Mouse (Mus musculus) lung, postnatal 0 days (tissue): ENCODE measurements around the gene Gpr141. TPM values are rescaled to one million over a fixed set of nuclear protein-coding genes. Genes with fewer than 3 reads are reported as not detected.

ENCODE experiments used
- ATAC-seq: fragments of 200-750 bp; cut with Nextera tagmentation; 2 replicates; pipeline ENCODE4 v1.8.0; 2017; ENCODE audit warnings: moderate library complexity
- DNase-seq: peaks from one replicate; pipeline ENCODE4 v3.0.0-alpha.2; 2016; ENCODE audit warnings: low spot score
- H3K27ac ChIP-seq: fragments of 300-500 bp; sonication (generic); 2 replicates; pipeline ENCODE4 v1.5.1; 2014; ENCODE audit warnings: antibody characterized with exemption, mild to moderate bottlenecking, low read length, mixed read lengths
- H3K27me3 ChIP-seq: fragments of 300-500 bp; sonication (generic); replicated peaks from 2 replicates; pipeline ENCODE4 v1.6.1; 2014; ENCODE audit warnings: low read length, mixed read lengths; ENCODE audit not compliant: insufficient read depth
- H3K36me3 ChIP-seq: fragments of 300-500 bp; sonication (generic); 2 replicates; pipeline ENCODE4 v1.6.1; 2014; ENCODE audit warnings: low read length, mixed read lengths; ENCODE audit not compliant: insufficient read depth
- H3K4me1 ChIP-seq: fragments of 300-500 bp; sonication (generic); 2 replicates; pipeline ENCODE4 v1.6.1; 2014; ENCODE audit warnings: antibody characterized with exemption, low read depth, low read length, mixed read lengths; ENCODE audit not compliant: insufficient read depth
- H3K4me2 ChIP-seq: fragments of 300-500 bp; sonication (generic); replicated peaks from 2 replicates; pipeline ENCODE4 v1.6.1; 2014; ENCODE audit warnings: low read depth, mild to moderate bottlenecking, low read length, moderate library complexity, mixed read lengths
- H3K4me3 ChIP-seq: fragments of 300-500 bp; sonication (generic); 2 replicates; pipeline ENCODE4 v1.5.1; 2014; ENCODE audit warnings: low read depth, low read length
- H3K9ac ChIP-seq: fragments of 300-500 bp; sonication (generic); replicated peaks from 2 replicates; pipeline ENCODE4 v1.6.1; 2014; ENCODE audit warnings: low read depth, mild to moderate bottlenecking
- H3K9me3 ChIP-seq: fragments of 300-500 bp; sonication (generic); 2 replicates; pipeline ENCODE4 v1.6.1; 2016; ENCODE audit warnings: low read length, mixed read lengths
- CTCF ChIP-seq: IDR thresholded peaks from 2 replicates; pipeline ENCODE4 v1.5.1; 2016; ENCODE audit warnings: antibody characterized with exemption, mild to moderate bottlenecking
- EP300 ChIP-seq: IDR thresholded peaks from 2 replicates; pipeline ENCODE4 v1.6.1; 2016; ENCODE audit warnings: antibody characterized with exemption, mild to moderate bottlenecking, control low read depth
- WGBS: fragments of 180-500 bp; shearing (Covaris S2); extraction: QIAGEN DNeasy Blood & Tissue Kit; methylation state at CpG from one replicate; pipeline ENCODE4 v1.1.7; 2014; 5-methylcytosine and 5-hydroxymethylcytosine counted together
- polyA plus RNA-seq: library from polyadenylated mRNA; unstranded; fragments of >200 nt; fragmentation: Nextera tagmentation; extraction: Ambion mirVana; gene quantifications from 2 replicates; pipeline ENCODE4 v1.2.1, GENCODE M21; 2015

The Gpr141 gene
- 1.4 and 2.6 TPM in 2 replicates for polyA plus RNA-seq

DNA sequence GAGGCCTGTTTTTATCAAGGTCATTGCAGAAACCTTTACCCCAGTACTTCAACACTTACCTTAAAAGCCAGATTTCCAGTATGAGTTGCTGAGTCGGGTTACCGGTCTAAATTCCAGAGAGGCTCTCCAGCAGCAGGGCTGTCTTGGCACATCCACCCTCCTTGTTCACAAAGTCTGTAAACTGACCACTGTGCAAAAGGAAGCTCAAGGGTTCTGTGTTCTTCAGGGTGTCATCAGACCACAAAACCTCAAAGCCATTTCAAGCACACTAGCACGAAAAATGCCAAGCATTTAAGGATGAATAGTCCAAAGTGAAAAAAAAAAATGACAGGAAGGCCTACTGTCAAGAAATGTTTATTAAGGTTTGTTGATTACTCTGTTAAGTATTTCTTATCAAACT is at the start of gene Gpr141:
Gene Gpr141 (minus strand): TSS at position 187 of the 400 bp plus-strand sequence.
- DNase-seq (no peak), ATAC-seq (no peak)
- no peaks in the 10 kb centered on the region for H3K9me3 ChIP-seq
- no peaks in the 10 kb centered on the region for H3K4me1 ChIP-seq
- H3K4me2 ChIP-seq, result no peak within 1 kb of the TSS
- H3K9ac ChIP-seq, result no peak within 1 kb of the TSS
- no peaks in the 10 kb centered on the region for H3K27me3 ChIP-seq
- H3K4me3 ChIP-seq, result no peak within 1 kb of the TSS
- H3K27ac ChIP-seq, result no peak within 1 kb of the TSS
- no peak for TF ChIP-seq EP300
- no peak for TF ChIP-seq CTCF
- no peaks in the 10 kb centered on the region for H3K36me3 ChIP-seq
- 29% methylated on average over 3 of the region's 3 CpGs for WGBS

DNA sequence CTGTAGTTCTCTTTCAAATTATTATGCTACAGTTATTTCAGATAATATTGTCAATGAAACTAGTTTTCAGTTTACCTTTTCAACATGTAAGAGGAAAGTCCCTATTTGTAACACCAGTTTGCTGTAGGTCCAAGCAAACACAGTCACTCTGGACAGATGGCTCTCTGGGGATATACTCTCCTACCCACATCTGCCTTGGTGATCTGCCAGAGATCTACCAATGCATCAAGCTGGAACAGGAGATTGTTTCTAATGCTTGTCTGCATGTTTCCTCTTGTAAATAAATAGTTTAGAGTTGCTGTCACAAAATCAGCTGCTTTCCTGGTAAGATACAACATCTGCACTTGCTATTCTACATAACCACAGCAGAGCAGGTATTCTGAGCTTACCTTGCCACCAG is 40.2 kb upstream of the Gpr141 start:
- no peak for TF ChIP-seq EP300
- TF ChIP-seq CTCF, result no peak
- no peak for DNase-seq
- no peaks in the 10 kb centered on the region for H3K36me3 ChIP-seq
- H3K27me3 ChIP-seq, result no peaks in the 10 kb centered on the region
- H3K9me3 ChIP-seq, result no peaks in the 10 kb centered on the region
- no peaks in the 10 kb centered on the region for H3K4me1 ChIP-seq
- H3K27ac ChIP-seq, result no peak overlapping the region
- no peak for ATAC-seq
- H3K9ac ChIP-seq, result no peak overlapping the region
- no peak overlapping the region for H3K4me3 ChIP-seq
- no peak overlapping the region for H3K4me2 ChIP-seq

DNA sequence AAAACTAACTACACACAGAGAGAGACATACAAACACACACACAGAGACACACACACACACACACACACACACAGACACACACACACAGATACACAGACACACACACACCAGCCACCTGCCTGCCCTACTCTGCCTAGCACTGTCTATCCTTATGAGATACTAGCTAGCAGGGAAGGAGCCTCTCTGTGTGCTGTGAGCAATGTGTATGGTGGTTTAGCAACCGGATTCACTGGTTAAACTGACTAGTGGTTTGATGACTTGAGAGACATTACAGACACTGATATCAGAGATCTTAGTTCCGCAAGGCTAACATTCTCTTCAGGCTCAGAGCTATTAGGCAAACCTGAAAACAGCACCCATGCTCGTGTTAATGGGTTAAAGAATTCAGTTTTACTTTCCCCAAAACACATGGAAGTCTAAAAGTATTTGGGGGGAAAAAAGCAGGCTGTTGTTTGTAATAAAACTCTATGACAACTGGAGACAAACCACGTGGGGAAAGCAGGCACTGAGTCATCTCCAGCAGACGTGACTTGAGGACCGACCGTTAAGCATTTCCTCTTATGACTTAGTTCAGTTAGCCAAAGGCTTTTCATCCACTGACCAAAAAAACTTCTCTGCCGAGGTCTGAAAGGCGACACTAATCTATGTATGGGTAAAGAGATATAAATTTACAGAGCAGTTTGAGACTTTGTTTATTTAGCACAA is 30.7 kb upstream of the Gpr141 start:
- 46% methylated on average over 9 of the region's 9 CpGs for WGBS
- H3K4me2 ChIP-seq, result no peak overlapping the region
- DNase-seq, result peak; percentile 55
- H3K27ac ChIP-seq, result no peak overlapping the region
- H3K27me3 ChIP-seq, result no peaks in the 10 kb centered on the region
- TF ChIP-seq EP300 (no peak), CTCF (no peak)
- ATAC-seq, result peak; percentile 40; the same call in 1 of the 2 replicates
- H3K9ac ChIP-seq, result no peak overlapping the region
- H3K9me3 ChIP-seq, result no peaks in the 10 kb centered on the region
- H3K4me3 ChIP-seq, result no peak overlapping the region
- no peaks in the 10 kb centered on the region for H3K4me1 ChIP-seq
- H3K36me3 ChIP-seq, result no peaks in the 10 kb centered on the region

DNA sequence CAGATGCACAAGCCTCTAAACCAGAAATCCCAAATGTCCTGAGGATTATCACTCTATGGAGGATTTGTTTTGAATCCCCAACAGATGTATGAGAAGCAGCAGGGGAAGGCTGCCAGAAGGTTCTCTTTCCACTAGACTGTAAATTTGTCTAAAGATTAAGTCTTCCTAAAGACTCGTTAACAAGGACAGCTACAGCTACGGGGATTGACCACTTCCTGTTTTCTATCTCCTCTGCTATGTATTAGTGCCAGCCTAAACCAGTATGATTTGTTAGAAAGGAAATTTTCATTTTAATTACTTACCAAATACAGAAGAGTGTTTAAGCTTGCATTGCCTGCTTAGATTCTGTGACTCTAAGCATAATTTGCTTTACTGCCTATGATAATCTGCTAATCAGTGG is 30.0 kb upstream of the Gpr141 start:
- Histone ChIP-seq H3K36me3 (no peaks in the 10 kb centered on the region), H3K4me2 (no peak overlapping the region), H3K27me3 (no peaks in the 10 kb centered on the region), H3K4me3 (no peak overlapping the region), H3K4me1 (no peaks in the 10 kb centered on the region), H3K27ac (no peak overlapping the region), H3K9me3 (no peaks in the 10 kb centered on the region), H3K9ac (no peak overlapping the region)
- ATAC-seq (no peak), DNase-seq (no peak)
- TF ChIP-seq CTCF (no peak), EP300 (no peak)
- WGBS, result 28% methylated on average over 2 of the region's 2 CpGs

DNA sequence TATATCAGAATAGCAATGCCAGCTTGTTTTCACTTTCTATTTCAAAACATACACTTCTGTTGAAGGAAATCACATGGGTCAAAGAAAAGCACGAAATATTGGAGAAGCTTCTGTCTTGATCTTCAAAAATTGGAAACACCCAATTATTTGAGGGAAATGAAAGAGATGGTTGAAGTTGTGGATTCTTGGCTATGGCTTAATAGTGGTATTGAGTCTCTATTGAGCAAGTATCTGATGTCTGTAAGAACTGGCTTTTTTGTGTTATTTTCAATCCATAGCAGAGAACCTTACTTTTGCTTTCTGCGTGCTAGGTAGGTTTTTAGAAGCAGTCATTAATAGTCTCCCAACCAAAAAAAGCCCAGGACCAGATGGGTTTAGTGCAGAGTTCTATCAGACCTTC is 19.4 kb upstream of the Gpr141 start:
- WGBS, result 82% methylated on average over 2 of the region's 2 CpGs
- H3K27me3 ChIP-seq, result no peaks in the 10 kb centered on the region
- H3K4me1 ChIP-seq, result no peaks in the 10 kb centered on the region
- H3K9ac ChIP-seq, result no peak overlapping the region
- no peak for DNase-seq
- H3K36me3 ChIP-seq, result no peaks in the 10 kb centered on the region
- H3K9me3 ChIP-seq, result no peaks in the 10 kb centered on the region
- no peak for ATAC-seq
- TF ChIP-seq EP300 (no peak), CTCF (no peak)
- no peak overlapping the region for H3K4me2 ChIP-seq
- H3K27ac ChIP-seq, result no peak overlapping the region
- no peak overlapping the region for H3K4me3 ChIP-seq

DNA sequence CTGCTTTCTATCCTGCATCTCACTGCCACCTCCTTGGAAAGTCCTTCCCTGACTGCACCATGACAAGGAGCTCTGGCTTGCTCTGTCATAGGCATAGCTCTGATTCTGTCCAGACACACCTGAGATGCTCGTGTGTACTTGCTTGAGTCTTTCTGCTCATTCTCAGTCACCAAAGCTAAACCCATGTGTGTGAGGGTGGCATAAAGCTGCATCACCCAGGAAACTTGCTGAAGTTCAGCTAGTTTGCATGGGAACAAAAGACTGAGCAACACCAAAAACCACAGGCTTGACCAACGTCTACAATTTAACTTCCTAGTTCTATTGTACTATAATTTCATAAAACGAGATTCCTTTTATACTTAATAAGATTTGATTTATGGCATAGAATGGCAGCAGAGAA is 18.6 kb upstream of the Gpr141 start:
- no peak overlapping the region for H3K4me2 ChIP-seq
- no peak overlapping the region for H3K27ac ChIP-seq
- WGBS, result 78% methylated on average over 3 of the region's 3 CpGs
- no peak overlapping the region for H3K4me3 ChIP-seq
- H3K9ac ChIP-seq, result no peak overlapping the region
- ATAC-seq (no peak), DNase-seq (no peak)
- no peaks in the 10 kb centered on the region for H3K27me3 ChIP-seq
- H3K36me3 ChIP-seq, result no peaks in the 10 kb centered on the region
- TF ChIP-seq EP300 (no peak), CTCF (no peak)
- H3K9me3 ChIP-seq, result no peaks in the 10 kb centered on the region
- H3K4me1 ChIP-seq, result no peaks in the 10 kb centered on the region
